Mouse (Mus musculus) left cerebral cortex, adult 11 months (tissue): ENCODE measurements around the gene Psmc3.

Source experiments
- DNase-seq: peaks from one replicate; pipeline ENCODE4 v3.0.0; 2022; ENCODE audit warnings: low spot score

Gene Psmc3

GRCm38 (mm10) chr2:91113334-91113733 lies 59.5 kb downstream of the Psmc3 start:
- DNase-seq: no peak

- DNase-seq: no peak
These were observed 60.0 kb downstream of the Psmc3 start for GRCm38 (mm10) chr2:91113852-91114251.

- DNase-seq: peak; percentile 85
These were observed 61.2 kb downstream of the Psmc3 start for GRCm38 (mm10) chr2:91114781-91115577.

DNA sequence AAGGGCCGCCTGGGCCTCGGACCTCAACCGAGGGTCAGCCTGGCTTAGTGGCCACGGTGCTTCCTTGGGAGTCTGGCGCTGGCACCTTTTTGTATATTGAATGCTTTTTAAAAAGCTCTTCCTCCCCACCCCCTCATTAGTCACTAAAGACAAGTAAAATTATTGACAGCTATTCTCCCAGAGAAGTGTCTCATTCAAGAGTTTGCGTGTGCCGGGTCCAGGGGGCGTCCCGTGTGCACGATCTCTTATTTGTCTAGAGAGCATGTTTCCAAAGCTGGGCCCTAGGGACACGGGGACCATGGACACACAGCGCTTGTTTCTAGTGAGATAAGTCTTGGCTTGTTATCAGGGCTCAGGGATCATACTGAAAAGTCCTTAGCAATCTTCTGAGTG lies 61.8 kb downstream of the Psmc3 start:
- DNase-seq: no peak
